Mouse (Mus musculus) liver, postnatal 0 days (tissue): ENCODE measurements around the gene Tmem86b. TPM values are rescaled to one million over a fixed set of nuclear protein-coding genes. Genes with fewer than 3 reads are reported as not detected.
A peak's percentile ranks its signal among the peaks of the same experiment; 100 is the strongest.

Experiments used
- ATAC-seq: fragments of 200-750 bp; cut with Nextera tagmentation; 2 replicates; pipeline ENCODE4 v1.8.0; 2017; ENCODE audit warnings: mild to moderate bottlenecking, moderate library complexity
- DNase-seq: peaks from one replicate; pipeline ENCODE4 v3.0.0-alpha.2; 2016
- H3K27ac ChIP-seq: fragments of 300-500 bp; sonication (generic); 2 replicates; pipeline ENCODE4 v1.5.1; 2014; ENCODE audit warnings: antibody characterized with exemption, moderate library complexity, mild to moderate bottlenecking, low read depth
- H3K27me3 ChIP-seq: fragments of 300-500 bp; sonication (generic); 2 replicates; pipeline ENCODE4 v1.6.1; 2014; ENCODE audit warnings: low read length, control low read depth, mixed read lengths; ENCODE audit not compliant: insufficient read depth
- H3K36me3 ChIP-seq: fragments of 300-500 bp; sonication (generic); replicated peaks from 2 replicates; pipeline ENCODE4 v1.6.1; 2014; ENCODE audit warnings: mild to moderate bottlenecking, control low read depth, low read length, moderate library complexity, mixed read lengths; ENCODE audit not compliant: insufficient read depth
- H3K4me1 ChIP-seq: fragments of 300-500 bp; sonication (generic); 2 replicates; pipeline ENCODE4 v1.6.1; 2014; ENCODE audit warnings: antibody characterized with exemption, mild to moderate bottlenecking, control low read depth; ENCODE audit not compliant: insufficient read depth
- H3K4me2 ChIP-seq: fragments of 300-500 bp; sonication (generic); 2 replicates; pipeline ENCODE4 v1.6.1; 2014; ENCODE audit warnings: low read depth, mild to moderate bottlenecking, low read length, moderate library complexity, mixed read lengths
- H3K4me3 ChIP-seq: fragments of 300-500 bp; sonication (generic); 2 replicates; pipeline ENCODE4 v1.5.1; 2014; ENCODE audit warnings: low read depth, low read length
- H3K9ac ChIP-seq: fragments of 300-500 bp; sonication (generic); replicated peaks from 2 replicates; pipeline ENCODE4 v1.6.1; 2014; ENCODE audit warnings: mild to moderate bottlenecking, moderate library complexity
- H3K9me3 ChIP-seq: fragments of 300-500 bp; sonication (generic); 2 replicates; pipeline ENCODE4 v1.6.1; 2016; ENCODE audit warnings: mild to moderate bottlenecking, control low read depth, low read length, mixed read lengths
- CTCF ChIP-seq: sonication (generic); IDR thresholded peaks from 2 replicates; pipeline ENCODE4 v1.5.1; 2016; ENCODE audit warnings: antibody characterized with exemption, low read depth
- EP300 ChIP-seq: IDR thresholded peaks from 2 replicates; pipeline ENCODE4 v1.6.1; 2016; ENCODE audit warnings: antibody characterized with exemption, low read depth, mild to moderate bottlenecking
- WGBS: fragments of 180-500 bp; shearing (Covaris S2); extraction: QIAGEN DNeasy Blood & Tissue Kit; methylation state at CpG from one replicate; pipeline ENCODE4 v1.1.7; 2014; ENCODE audit not compliant: insufficient replicate concordance; 5-methylcytosine and 5-hydroxymethylcytosine counted together
- polyA plus RNA-seq: library from polyadenylated mRNA; unstranded; fragments of >200 nt; fragmentation: Nextera tagmentation; extraction: Ambion mirVana; gene quantifications from 2 replicates; pipeline ENCODE4 v1.2.1, GENCODE M21; 2015

Tmem86b gene
- polyA plus RNA-seq, 1 experiment from 2014 or later: 35.4 TPM

DNA sequence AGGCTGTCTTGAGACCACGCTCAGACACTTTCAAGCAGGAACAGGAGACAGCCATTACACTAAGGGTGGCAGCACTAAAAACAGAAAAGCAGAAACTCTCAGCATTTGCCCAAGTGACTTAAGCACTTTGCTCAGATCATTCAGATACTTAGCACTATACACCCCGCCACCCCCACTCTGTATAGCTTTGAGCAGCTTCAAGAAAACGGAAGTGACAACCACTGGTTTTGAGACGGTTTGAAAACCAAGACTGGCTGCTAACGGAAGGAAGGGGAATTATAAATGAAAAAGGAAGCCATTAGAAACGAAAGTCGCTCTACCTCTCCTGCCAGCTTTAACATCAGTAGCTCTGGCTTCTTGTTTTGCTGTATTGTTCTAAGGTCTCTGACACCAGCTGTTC, 22.6 kb upstream of the Tmem86b start:
- Histone ChIP-seq H3K27me3 (no peaks in the 10 kb centered on the region), H3K9ac (peak overlapping the region; percentile 49), H3K36me3 (peaks cover 12% of the 10 kb centered on the region), H3K9me3 (no peaks in the 10 kb centered on the region), H3K4me3 (peak overlapping the region; percentile 24), H3K4me1 (peaks cover 66% of the 10 kb centered on the region), H3K4me2 (peak overlapping the region; percentile 88), H3K27ac (peak overlapping the region; percentile 92)
- ATAC-seq (peak; percentile 30; the same call in 1 of the 2 replicates), DNase-seq (peak; percentile 54)
- WGBS: 38% methylated on average over 7 of the region's 7 CpGs
- no peak for TF ChIP-seq EP300
- TF ChIP-seq CTCF: no peak

- no peaks in the 10 kb centered on the region for H3K27me3 ChIP-seq
- 31% methylated on average over 5 of the region's 5 CpGs for WGBS
- H3K4me1 ChIP-seq: peaks cover 68% of the 10 kb centered on the region
- H3K27ac ChIP-seq: peak overlapping the region; percentile 92
- peaks cover 13% of the 10 kb centered on the region for H3K36me3 ChIP-seq
- TF ChIP-seq CTCF (no peak), EP300 (no peak)
- H3K9me3 ChIP-seq: no peaks in the 10 kb centered on the region
- DNase-seq (no peak), ATAC-seq (no peak)
- H3K4me2 ChIP-seq: peak overlapping the region; percentile 88
- peak overlapping the region; percentile 49; the same call in 1 of the 2 replicates for H3K9ac ChIP-seq
- H3K4me3 ChIP-seq: no peak overlapping the region
Measured at GRCm38 (mm10) chr7:4653351-4653750, 22.1 kb upstream of the Tmem86b start.

GRCm38 (mm10) chr7:4652726-4653125, 21.5 kb upstream of the Tmem86b start:
- no peak for DNase-seq
- ATAC-seq: no peak
- peaks cover 74% of the 10 kb centered on the region for H3K4me1 ChIP-seq
- H3K27me3 ChIP-seq: no peaks in the 10 kb centered on the region
- H3K27ac ChIP-seq: peak overlapping the region; percentile 92; the same call in 1 of the 2 replicates
- TF ChIP-seq CTCF (no peak), EP300 (no peak)
- WGBS: 64% methylated on average over 5 of the region's 5 CpGs
- peak overlapping the region; percentile 88 for H3K4me2 ChIP-seq
- no peak overlapping the region for H3K4me3 ChIP-seq
- no peaks in the 10 kb centered on the region for H3K9me3 ChIP-seq
- H3K36me3 ChIP-seq: peaks cover 14% of the 10 kb centered on the region
- H3K9ac ChIP-seq: 0 out of 2 replicates have a peak overlapping the region, but pooled peaks have one; percentile 7

- Histone ChIP-seq H3K9ac (no peak overlapping the region), H3K4me1 (peaks cover 69% of the 10 kb centered on the region), H3K36me3 (peaks cover 19% of the 10 kb centered on the region), H3K4me2 (0 out of 2 replicates have a peak overlapping the region, but pooled peaks have one; percentile 5), H3K27ac (no peak overlapping the region), H3K27me3 (no peaks in the 10 kb centered on the region), H3K9me3 (no peaks in the 10 kb centered on the region), H3K4me3 (no peak overlapping the region)
- no peak for ATAC-seq
- WGBS: 49% methylated on average over 8 of the region's 8 CpGs
- TF ChIP-seq EP300 (no peak), CTCF (no peak)
- DNase-seq: no peak
Measured at GRCm38 (mm10) chr7:4651581-4651980, 20.4 kb upstream of the Tmem86b start.

GRCm38 (mm10) chr7:4647992-4648391, 16.8 kb upstream of the Tmem86b start:
- no peak for ATAC-seq
- Histone ChIP-seq H3K27ac (peak overlapping the region; percentile 8; the same call in 1 of the 2 replicates), H3K4me3 (no peak overlapping the region), H3K4me1 (peaks cover 34% of the 10 kb centered on the region), H3K4me2 (no peak overlapping the region), H3K9ac (no peak overlapping the region), H3K9me3 (no peaks in the 10 kb centered on the region), H3K36me3 (peaks cover 48% of the 10 kb centered on the region), H3K27me3 (no peaks in the 10 kb centered on the region)
- DNase-seq: no peak
- TF ChIP-seq CTCF (no peak), EP300 (no peak)
- WGBS: 74% methylated on average over 2 of the region's 2 CpGs

DNA sequence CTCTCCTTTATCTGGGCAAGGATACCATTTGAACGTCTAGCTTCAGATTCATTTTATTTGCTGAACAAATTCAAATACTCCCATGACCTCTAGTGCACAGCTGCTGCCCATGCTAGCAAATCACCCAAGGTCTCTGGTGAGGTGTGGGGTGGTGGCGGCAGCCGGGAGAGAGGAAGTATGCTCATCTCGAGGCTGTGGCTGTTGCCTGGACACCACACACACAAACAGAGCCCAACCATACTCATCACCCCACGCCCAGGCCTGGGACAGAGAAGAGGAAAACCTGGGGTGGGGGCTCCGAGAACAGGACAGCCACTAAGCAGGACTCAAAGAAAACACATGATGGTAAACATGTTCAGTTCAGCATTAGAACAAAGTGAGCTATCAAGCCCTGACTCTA, 16.1 kb upstream of the Tmem86b start:
- Histone ChIP-seq H3K4me1 (peaks cover 27% of the 10 kb centered on the region), H3K4me2 (no peak overlapping the region), H3K9ac (no peak overlapping the region), H3K36me3 (peaks cover 54% of the 10 kb centered on the region), H3K27ac (no peak overlapping the region), H3K4me3 (no peak overlapping the region), H3K27me3 (no peaks in the 10 kb centered on the region), H3K9me3 (no peaks in the 10 kb centered on the region)
- ATAC-seq: peak; percentile 66
- no peak for TF ChIP-seq CTCF
- no peak for TF ChIP-seq EP300
- 23% methylated on average over 6 of the region's 6 CpGs for WGBS
- DNase-seq: no peak
